Mouse (Mus musculus): ENCODE data around the gene Sema6b. TPM values are rescaled to one million over a fixed set of nuclear protein-coding genes. Genes with fewer than 3 reads are reported as not detected.
"Not testable (repeated sequence)": the region's sequence is repeated elsewhere in the genome, so short reads cannot be mapped to it uniquely, and the experiment has no call there.

Gene Sema6b
- polyA plus RNA-seq, 1 experiment from 2014 or later = 2.6 TPM

DNA sequence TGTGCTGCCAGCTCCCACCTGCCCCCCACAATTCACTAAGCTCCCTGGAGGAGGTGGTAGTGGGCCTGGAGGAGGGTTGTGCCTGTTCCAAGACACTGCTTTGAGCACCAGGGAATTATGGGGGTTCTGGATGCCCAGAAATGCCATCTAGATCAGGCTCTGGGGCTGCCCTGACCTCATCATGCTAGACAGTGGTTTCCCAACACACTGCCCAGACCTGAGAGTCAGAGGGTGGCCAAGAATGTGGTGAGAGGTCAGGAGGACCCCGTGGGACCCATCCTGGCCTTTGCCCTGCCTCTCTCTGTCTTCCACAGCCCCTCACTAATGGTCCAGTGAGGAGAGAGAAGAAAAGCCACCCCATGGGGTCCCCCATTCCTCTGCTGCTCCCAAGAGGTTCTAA lies 29.1 kb downstream of the Sema6b start:
- ATAC-seq (ENCODE audit: low FRiP score, low read depth) = no peak
- WGBS = 80% methylated on average over 1 of the region's 1 CpGs
- no peak overlapping the region for H3K4me3 ChIP-seq

DNA sequence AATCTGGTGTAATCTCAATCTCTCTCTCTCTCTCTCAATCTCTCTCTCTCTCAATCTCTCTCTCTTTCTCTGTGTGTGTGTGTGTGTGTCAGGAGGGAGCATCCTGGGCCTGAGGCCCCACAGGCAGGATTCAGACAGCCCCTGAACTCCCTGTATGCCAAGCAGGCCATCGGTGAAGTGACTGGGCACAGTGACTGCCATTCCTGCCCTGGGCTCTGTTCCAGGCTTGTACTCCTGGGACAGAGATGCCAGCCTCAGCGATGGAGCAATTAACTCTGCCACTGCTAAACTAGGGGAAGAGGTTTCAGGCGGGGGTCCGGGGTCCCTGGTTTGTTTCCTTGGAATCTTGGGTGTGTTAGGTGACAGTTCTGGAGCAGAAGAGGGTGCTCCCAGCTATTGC lies 29.6 kb downstream of the Sema6b start:
- no peak overlapping the region for H3K4me3 ChIP-seq
- no peak overlapping the region for H3K9ac ChIP-seq
- H3K4me2 ChIP-seq (replicated peaks) = no peak overlapping the region
- peaks cover 20% of the 10 kb centered on the region; the same call in 1 of the 2 replicates for H3K36me3 ChIP-seq
- H3K9me3 ChIP-seq = no peaks in the 10 kb centered on the region
- no peak for ATAC-seq (ENCODE audit: low FRiP score, low read depth)
- H3K27ac ChIP-seq = no peak overlapping the region
- WGBS = 72% methylated on average over 4 of the region's 4 CpGs
- H3K27me3 ChIP-seq = peaks cover 3% of the 10 kb centered on the region; the same call in 1 of the 2 replicates
- no peaks in the 10 kb centered on the region for H3K4me1 ChIP-seq

More for the DNA sequence above, 29.1 kb downstream of the Sema6b start:
- H3K27me3 ChIP-seq = peaks cover 8% of the 10 kb centered on the region
- H3K4me1 ChIP-seq = no peaks in the 10 kb centered on the region
- no peak overlapping the region for H3K9ac ChIP-seq
- H3K36me3 ChIP-seq = peaks cover 20% of the 10 kb centered on the region; the same call in 1 of the 2 replicates
- no peak overlapping the region for H3K27ac ChIP-seq
- H3K4me2 ChIP-seq (replicated peaks) = no peak overlapping the region
- H3K9me3 ChIP-seq = no peaks in the 10 kb centered on the region

DNA sequence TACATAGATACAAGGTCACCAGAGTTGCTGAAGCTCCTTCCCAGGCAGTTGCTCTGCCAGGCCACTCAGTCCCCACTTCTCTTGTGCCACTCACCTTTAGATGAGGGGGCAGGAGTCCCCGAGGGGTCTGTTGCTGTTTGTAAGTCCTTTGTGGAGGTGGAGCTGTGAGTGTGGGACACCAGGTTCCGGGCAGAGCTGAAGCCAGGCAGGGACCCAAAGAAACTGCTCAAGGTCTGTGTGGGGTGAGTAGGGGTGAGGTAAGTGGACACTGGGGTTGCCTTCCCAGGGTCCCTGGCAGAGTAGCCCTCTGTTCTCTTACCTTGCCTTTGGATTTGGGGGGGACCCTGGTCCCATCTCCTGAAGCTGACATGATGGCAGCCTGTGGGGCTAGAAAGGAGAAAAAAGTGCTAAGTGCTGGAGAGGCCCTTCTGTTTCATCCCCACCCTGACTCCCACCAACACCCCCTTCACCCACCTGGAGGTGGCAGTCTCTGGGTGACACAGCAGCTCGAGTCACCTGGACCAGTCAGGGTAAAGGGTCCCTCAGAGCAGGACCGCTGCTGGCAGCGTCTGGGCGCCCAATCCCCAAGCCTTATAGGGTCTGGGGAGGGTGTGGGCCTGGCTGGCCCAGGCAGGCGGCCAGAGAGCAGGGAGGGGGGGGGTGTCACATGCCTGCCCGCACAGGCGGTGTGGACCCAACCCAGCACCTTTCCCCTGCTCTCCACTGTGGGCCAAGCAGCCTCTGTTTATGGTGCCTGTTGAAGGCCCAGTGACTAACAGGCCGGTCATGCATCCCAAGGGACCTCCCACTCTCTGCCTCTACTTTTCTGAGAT lies 30.7 kb downstream of the Sema6b start, which contains the start of gene Plin4:
Gene Plin4, minus strand, starts transcription at position 585 of the 833 bp plus-strand sequence.
- no peak for ATAC-seq (ENCODE audit: low FRiP score, low read depth)
- WGBS = 54% methylated on average over 10 of the region's 10 CpGs
- H3K27me3 ChIP-seq = no peaks in the 10 kb centered on the region
- peaks cover 20% of the 10 kb centered on the region; the same call in 1 of the 2 replicates for H3K36me3 ChIP-seq
- no peak within 1 kb of the TSS for H3K4me2 ChIP-seq (replicated peaks)
- no peak within 1 kb of the TSS for H3K27ac ChIP-seq
- H3K9ac ChIP-seq = no peak within 1 kb of the TSS
- H3K9me3 ChIP-seq = no peaks in the 10 kb centered on the region
- no peak within 1 kb of the TSS for H3K4me3 ChIP-seq
- H3K4me1 ChIP-seq = no peaks in the 10 kb centered on the region

DNA sequence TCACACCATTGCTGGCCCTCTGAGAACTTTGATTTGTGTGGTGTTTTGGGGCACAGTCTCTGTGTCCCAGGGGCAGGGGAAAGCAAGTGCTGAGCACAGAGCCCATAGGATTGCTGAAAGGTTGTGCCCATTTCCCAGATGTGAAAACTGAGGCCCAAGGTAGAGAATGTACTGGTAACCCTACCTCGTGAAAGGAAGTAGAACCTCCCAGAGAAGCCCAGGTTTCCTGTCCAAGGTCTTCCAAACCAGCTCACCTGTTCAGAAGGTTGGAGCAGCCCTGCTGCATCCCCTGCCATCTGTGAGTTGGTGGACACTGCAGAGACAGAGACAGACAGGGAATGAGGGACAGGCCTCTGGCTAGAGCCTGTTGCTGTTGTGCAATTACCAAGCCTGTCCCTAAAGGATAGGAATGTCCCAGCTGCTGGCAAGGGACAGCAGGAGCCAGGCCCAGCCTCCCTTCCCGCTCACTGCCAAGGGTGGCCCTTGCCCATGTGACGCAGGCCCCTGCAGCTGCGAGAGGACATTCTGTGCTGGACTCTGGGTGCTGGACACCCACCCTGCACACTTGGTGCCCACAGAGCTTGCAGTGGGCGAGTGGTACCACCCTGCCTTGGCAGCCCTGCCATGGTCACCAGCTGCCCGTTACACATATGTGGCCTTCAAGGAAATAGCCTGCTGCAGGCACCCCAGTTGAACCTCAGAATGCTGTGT lies 31.7 kb downstream of the Sema6b start:
- 77% methylated on average over 6 of the region's 6 CpGs for WGBS
- no peak overlapping the region for H3K4me3 ChIP-seq
- no peaks in the 10 kb centered on the region for H3K27me3 ChIP-seq
- no peak overlapping the region for H3K27ac ChIP-seq
- no peak overlapping the region for H3K4me2 ChIP-seq (replicated peaks)
- no peak for ATAC-seq (ENCODE audit: low FRiP score, low read depth)
- H3K9ac ChIP-seq = no peak overlapping the region
- H3K4me1 ChIP-seq = no peaks in the 10 kb centered on the region
- no peaks in the 10 kb centered on the region for H3K9me3 ChIP-seq
- peaks cover 26% of the 10 kb centered on the region for H3K36me3 ChIP-seq

DNA sequence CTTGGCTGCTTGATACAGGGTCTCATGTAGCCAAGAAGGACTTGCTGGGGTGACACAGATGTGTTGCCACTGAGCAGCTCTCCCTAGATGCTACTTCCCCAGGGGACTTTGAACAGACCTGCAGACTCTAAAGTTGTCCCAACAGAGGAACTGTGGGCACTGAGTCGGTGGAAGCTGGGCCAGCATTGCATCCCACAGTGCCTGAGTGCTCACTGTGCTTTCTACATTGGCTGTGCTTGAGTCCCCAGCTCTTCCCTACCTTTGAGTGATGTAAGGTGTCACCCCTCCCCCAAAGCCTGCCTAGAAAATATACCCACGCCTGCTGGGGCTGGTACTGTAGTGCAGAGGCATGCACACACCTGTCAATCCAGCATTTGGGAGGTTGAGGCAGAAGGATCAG lies 32.4 kb downstream of the Sema6b start:
- no peak overlapping the region for H3K27ac ChIP-seq
- no peak overlapping the region for H3K4me3 ChIP-seq
- no peaks in the 10 kb centered on the region for H3K4me1 ChIP-seq
- H3K27me3 ChIP-seq = no peaks in the 10 kb centered on the region
- WGBS = 56% methylated on average over 2 of the region's 2 CpGs
- H3K36me3 ChIP-seq = peaks cover 33% of the 10 kb centered on the region
- no peak overlapping the region for H3K4me2 ChIP-seq (replicated peaks)
- no peaks in the 10 kb centered on the region for H3K9me3 ChIP-seq
- no peak for ATAC-seq (ENCODE audit: low FRiP score, low read depth)
- no peak overlapping the region for H3K9ac ChIP-seq

DNA sequence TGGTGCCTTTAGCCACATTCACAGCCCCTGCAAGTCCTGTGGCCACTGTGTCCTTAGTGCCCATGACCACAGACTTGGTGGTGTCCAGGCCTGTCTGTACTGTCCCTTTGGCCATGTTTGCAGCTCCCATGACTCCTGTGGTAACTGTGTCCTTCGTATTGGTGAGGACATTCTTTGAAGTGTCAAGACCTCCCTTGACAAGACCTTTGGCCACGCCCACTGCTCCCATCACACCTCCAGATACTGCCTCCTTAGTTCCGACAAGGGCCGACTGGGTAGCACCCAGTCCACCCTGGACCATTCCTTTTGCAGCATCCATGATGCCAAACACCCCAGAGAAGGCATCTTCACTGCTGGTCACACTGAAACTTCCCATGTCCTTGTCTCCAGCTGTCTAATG lies 33.2 kb downstream of the Sema6b start:
- no peak for ATAC-seq (ENCODE audit: low FRiP score, low read depth)

DNA sequence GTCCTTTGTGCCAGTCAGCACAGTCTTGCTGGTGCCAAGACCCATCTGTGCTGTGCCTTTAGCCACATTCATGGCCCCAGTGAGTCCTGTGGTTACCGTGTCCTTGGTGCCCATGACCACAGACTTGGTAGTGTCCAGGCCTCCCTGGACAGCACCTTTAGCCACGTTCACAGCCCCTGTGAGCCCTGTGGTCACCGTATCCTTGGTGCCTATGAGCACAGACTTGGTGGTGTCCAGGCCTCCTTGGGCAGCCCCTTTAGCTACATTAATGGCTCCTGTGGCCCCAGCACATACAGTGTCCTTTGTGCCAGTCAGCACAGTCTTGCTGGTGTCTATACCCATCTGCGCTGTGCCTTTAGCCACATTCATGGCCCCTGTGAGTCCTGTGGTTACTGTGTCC lies 33.7 kb downstream of the Sema6b start:
- H3K4me2 ChIP-seq (replicated peaks); H3K9ac ChIP-seq; H3K9me3 ChIP-seq; H3K4me1 ChIP-seq; ATAC-seq (ENCODE audit: low FRiP score, low read depth); H3K4me3 ChIP-seq; H3K27ac ChIP-seq; H3K27me3 ChIP-seq: not testable (repeated sequence)
- H3K36me3 ChIP-seq = peaks cover 43% of the 10 kb centered on the region
- WGBS = 98% methylated on average over 4 of the region's 4 CpGs

More for the DNA sequence above, 33.2 kb downstream of the Sema6b start:
- H3K27me3 ChIP-seq = no peaks in the 10 kb centered on the region
- H3K9me3 ChIP-seq = no peaks in the 10 kb centered on the region
- H3K9ac ChIP-seq = no peak overlapping the region
- H3K4me1 ChIP-seq = no peaks in the 10 kb centered on the region
- peaks cover 38% of the 10 kb centered on the region for H3K36me3 ChIP-seq
- H3K27ac ChIP-seq = no peak overlapping the region
- H3K4me3 ChIP-seq = no peak overlapping the region
- no peak overlapping the region for H3K4me2 ChIP-seq (replicated peaks)
- 66% methylated on average over 4 of the region's 4 CpGs for WGBS

DNA sequence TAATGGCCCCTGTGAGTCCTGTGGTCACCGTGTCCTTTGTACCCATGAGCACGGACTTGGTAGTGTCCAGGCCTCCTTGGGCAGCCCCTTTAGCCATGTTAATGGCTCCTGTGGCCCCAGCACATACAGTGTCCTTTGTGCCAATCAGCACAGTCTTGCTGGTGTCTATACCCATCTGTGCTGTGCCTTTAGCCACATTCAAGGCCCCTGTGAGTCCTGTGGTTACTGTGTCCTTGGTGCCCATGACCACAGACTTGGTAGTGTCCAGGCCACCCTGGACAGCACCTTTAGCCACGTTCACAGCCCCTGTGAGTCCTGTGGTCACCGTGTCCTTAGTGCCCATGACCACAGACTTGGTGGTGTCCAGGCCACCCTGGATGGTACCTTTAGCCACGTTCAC lies 35.3 kb downstream of the Sema6b start:
- ATAC-seq (ENCODE audit: low FRiP score, low read depth); H3K27ac ChIP-seq; H3K4me1 ChIP-seq; H3K27me3 ChIP-seq; H3K4me2 ChIP-seq (replicated peaks); H3K9ac ChIP-seq; H3K4me3 ChIP-seq; H3K9me3 ChIP-seq: not testable (repeated sequence)
- 89% methylated on average over 2 of the region's 5 CpGs for WGBS
- H3K36me3 ChIP-seq = peaks cover 59% of the 10 kb centered on the region

DNA sequence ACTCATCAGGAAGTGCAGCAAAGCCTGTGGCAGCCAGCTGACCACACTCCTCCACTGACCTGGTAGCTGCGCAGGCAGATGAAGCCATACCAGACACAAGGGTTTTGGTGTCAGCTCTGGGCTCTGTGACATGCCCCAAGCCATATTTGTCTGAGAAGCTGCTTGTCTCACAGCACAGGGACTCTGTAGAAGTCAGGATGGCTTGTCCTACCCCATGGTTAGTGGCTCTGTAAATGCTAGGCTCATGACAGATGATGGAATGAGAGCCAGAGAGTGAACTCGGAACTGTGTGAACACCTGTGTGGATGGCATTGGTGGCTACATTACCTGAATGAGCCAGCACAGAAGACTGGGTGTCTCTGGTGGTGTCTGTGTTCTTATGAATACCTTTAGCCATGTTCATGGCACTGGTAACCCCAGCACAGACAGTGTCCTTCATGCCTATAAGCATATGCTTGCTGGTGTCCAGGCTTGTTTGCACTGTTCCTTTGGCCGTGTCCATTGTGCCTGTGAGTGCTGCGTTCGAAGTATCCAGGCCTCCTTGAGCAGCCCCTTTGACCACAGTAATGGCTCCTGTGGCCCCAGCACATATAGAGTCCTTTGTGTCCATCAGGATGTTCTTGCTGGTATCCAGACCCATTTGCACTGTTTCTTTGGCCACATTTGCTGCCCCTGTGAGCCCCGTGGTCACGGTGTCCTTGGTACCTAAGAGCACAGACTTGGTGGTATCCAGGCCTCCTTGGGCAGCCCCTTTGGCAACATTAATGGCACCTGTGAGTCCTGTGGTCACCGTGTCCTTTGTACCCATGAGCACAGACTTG lies 36.5 kb downstream of the Sema6b start:
- Histone ChIP-seq H3K4me2 (replicated peaks) (no peak overlapping the region), H3K36me3 (peaks cover 68% of the 10 kb centered on the region), H3K4me3 (no peak overlapping the region), H3K9ac (no peak overlapping the region), H3K27ac (no peak overlapping the region), H3K9me3 (no peaks in the 10 kb centered on the region), H3K27me3 (no peaks in the 10 kb centered on the region), H3K4me1 (no peaks in the 10 kb centered on the region)
- WGBS = 96% methylated on average over 8 of the region's 8 CpGs
- no peak for ATAC-seq (ENCODE audit: low FRiP score, low read depth)

DNA sequence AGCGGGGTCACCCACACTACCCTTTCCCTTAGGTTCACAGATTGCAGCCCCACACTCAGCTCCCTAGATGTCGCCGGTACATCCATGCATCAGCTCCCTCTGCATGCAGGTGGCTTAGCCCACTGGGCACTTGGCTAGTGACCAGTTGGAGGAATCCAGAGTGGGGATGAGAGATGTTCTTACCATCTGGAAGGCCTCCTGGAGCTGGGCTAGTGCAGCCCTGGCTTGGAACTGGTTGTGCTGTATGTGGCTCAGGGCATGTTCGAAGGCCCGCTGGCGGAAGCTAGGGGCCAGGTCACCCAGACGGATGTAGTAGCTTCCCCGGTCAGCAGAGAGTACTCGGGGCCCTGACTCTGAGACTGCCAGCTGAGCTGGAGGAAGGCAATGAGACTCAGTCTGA lies 37.2 kb downstream of the Sema6b start:
- Histone ChIP-seq H3K36me3 (peaks cover 71% of the 10 kb centered on the region), H3K27me3 (no peaks in the 10 kb centered on the region), H3K4me3 (no peak overlapping the region), H3K9ac (no peak overlapping the region), H3K27ac (no peak overlapping the region), H3K9me3 (no peaks in the 10 kb centered on the region), H3K4me1 (no peaks in the 10 kb centered on the region), H3K4me2 (replicated peaks) (no peak overlapping the region)
- ATAC-seq (ENCODE audit: low FRiP score, low read depth) = no peak
- WGBS = 97% methylated on average over 9 of the region's 9 CpGs

DNA sequence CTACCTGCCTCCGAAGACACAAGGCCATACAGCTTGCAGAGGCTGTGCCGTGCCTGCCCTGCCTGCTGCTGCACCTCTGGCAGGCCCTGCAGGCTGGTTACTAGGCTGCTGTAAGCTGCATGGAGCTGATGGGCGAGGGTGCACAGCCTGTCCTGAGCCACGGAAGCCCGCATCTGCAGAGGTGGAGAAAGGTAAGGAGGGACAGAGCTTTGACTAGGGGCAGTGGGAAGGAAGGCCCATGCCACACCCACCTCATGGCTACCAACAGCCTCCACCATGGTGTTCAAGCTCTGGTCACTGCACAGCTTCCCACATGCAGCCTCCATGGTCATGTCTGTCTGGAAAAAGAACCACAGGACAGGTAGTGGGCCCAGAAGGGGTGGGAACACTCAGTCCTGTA lies 38.0 kb downstream of the Sema6b start:
- Histone ChIP-seq H3K9ac (no peak overlapping the region), H3K4me1 (no peaks in the 10 kb centered on the region), H3K4me3 (no peak overlapping the region), H3K36me3 (peaks cover 73% of the 10 kb centered on the region), H3K9me3 (no peaks in the 10 kb centered on the region), H3K27ac (no peak overlapping the region), H3K4me2 (replicated peaks) (no peak overlapping the region), H3K27me3 (no peaks in the 10 kb centered on the region)
- WGBS = 92% methylated on average over 5 of the region's 5 CpGs
- no peak for ATAC-seq (ENCODE audit: low FRiP score, low read depth)

DNA sequence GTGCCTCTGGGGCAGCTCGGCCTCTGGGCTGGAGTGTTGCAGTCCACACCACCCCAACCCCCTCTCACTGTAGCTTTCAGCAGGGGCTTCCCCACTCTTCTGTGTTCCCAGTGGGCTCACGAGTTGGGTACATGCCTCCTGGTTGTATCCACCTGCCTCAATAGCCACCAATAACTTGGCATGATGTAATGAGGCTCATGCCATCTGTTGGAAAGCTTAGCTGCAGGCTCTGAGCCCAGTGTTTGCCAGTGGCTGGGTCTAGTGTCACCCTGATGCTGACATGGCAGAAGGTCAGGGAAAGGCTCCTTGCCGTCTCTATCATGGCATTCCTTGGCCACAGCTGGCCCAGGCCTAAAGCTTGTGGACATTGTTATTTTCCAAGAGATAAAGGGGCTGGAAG lies 39.3 kb downstream of the Sema6b start:
- Histone ChIP-seq H3K36me3 (peaks cover 83% of the 10 kb centered on the region), H3K27ac (no peak overlapping the region), H3K27me3 (no peaks in the 10 kb centered on the region), H3K4me3 (no peak overlapping the region), H3K4me2 (replicated peaks) (no peak overlapping the region), H3K9ac (no peak overlapping the region), H3K9me3 (no peaks in the 10 kb centered on the region), H3K4me1 (no peaks in the 10 kb centered on the region)
- WGBS = 95% methylated on average over 3 of the region's 3 CpGs
- no peak for ATAC-seq (ENCODE audit: low FRiP score, low read depth)

Data from limb, embryonic 13.5 days (tissue).